ENCODE assay signal across 8 mouse cellular contexts in the genomic region with DNA sequence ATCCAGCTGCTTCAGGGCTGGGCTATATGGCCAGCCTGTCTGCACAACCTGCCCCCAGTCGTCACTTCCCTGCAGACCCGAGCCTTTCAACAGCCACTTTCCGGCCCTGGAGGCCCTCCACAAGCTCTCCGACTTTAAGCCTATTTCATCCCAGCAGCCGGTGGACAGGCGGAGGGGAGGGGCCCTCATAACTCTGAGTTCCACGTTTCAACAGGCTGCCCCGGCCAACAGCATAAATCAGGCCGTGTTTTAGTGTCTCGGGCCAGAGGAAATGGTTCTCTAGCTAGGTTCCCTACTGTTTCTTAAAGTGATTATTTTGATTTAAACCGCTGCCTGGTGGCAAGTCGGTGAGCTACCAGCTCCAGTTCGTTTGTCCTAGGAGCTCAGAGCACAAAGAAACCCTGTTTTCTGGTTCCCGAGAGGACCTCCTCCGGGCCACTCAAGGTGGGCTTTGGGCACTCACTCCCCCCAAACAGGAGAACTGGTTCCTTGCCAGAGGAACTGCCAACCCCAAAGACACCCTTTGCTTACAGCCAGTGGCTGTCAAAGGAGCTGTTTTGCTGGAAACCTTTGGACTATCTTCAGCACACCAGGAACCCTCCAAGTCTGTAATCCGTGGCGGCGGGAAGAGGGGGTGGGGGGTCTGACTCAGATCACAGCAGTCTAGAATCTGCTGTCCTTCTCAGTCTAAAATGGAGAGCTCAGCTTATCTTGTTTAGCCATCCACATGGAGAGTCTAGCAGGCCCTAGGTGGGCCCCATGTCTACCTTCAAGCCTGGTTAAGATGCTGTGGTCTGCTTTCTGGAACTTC.
DNase-seq lines count a peak whose midpoint lies in the region; ATAC-seq and TF ChIP-seq lines count a peak whose summit lies in the region.

No protein-coding gene starts in this region.

- peaks cover 72% of the 10 kb centered on the region for H3K4me1 ChIP-seq in E14TG2a.4 (replicated peaks; ENCODE audit: low read depth, low read length)
- no peaks in the 10 kb centered on the region for H3K4me1 ChIP-seq in hindbrain, embryonic 11.5 days (replicated peaks; ENCODE audit: control insufficient read depth, insufficient read depth, low read length)
- peaks cover 70% of the 10 kb centered on the region for H3K4me1 ChIP-seq in limb, embryonic 11.5 days (ENCODE audit: control insufficient read depth, insufficient read depth, low read length)

- no peak for TF ChIP-seq CTCF in E14TG2a.4 (conservative IDR thresholded peaks at IDR 0.05; ENCODE audit: low read length)
- TF ChIP-seq CTCF in gastrocnemius, adult 2 months (IDR thresholded peaks at IDR 0.05): no peak

- H3K4me3 ChIP-seq in E14TG2a.4 (replicated peaks; ENCODE audit: low read length): peak overlapping the region; percentile 63
- H3K4me3 ChIP-seq in gastrocnemius, adult 2 months: peak overlapping the region; percentile 11; the same call in 1 of the 2 replicates
- H3K4me3 ChIP-seq in hindbrain, embryonic 11.5 days (ENCODE audit: low read depth, low read length): no peak overlapping the region
- H3K4me3 ChIP-seq in limb, embryonic 11.5 days (ENCODE audit: low read depth, low read length): no peak overlapping the region

- no peaks in the 10 kb centered on the region for H3K36me3 ChIP-seq in E14TG2a.4 (ENCODE audit: insufficient read depth, low read length)
- no peaks in the 10 kb centered on the region for H3K36me3 ChIP-seq in hindbrain, embryonic 11.5 days (ENCODE audit: control insufficient read depth, insufficient read depth, low read length)
- no peaks in the 10 kb centered on the region for H3K36me3 ChIP-seq in limb, embryonic 11.5 days (ENCODE audit: control insufficient read depth, insufficient read depth, low read length)

- no peak overlapping the region for H3K4me2 ChIP-seq in hindbrain, embryonic 11.5 days (replicated peaks; ENCODE audit: low read depth, low read length)
- H3K4me2 ChIP-seq in limb, embryonic 11.5 days (ENCODE audit: low read depth, severe bottlenecking): no peak overlapping the region

- no peak overlapping the region for H3K9ac ChIP-seq in hindbrain, embryonic 11.5 days (ENCODE audit: low read depth, low read length)
- 0 out of 2 replicates have a peak overlapping the region, but pooled peaks have one; percentile 13 for H3K9ac ChIP-seq in limb, embryonic 11.5 days (ENCODE audit: low read length)

- H3K27ac ChIP-seq in gastrocnemius, adult 2 months: peak overlapping the region; percentile 46; the same call in 1 of the 2 replicates
- H3K27ac ChIP-seq in hindbrain, embryonic 11.5 days (ENCODE audit: low read depth, low read length): no peak overlapping the region
- H3K27ac ChIP-seq in limb, embryonic 11.5 days (replicated peaks; ENCODE audit: low read depth, low read length): peak overlapping the region; percentile 96

- WGBS in hindbrain, embryonic 11.5 days: 35% methylated on average over 18 of the region's 18 CpGs
- 2% methylated on average over 18 of the region's 18 CpGs for WGBS in limb, embryonic 11.5 days

- H3K9me3 ChIP-seq in E14TG2a.4 (ENCODE audit: low read length): no peaks in the 10 kb centered on the region
- H3K9me3 ChIP-seq in hindbrain, embryonic 11.5 days (ENCODE audit: control insufficient read depth, low read length): no peaks in the 10 kb centered on the region
- H3K9me3 ChIP-seq in limb, embryonic 11.5 days (ENCODE audit: control insufficient read depth, low read length): no peaks in the 10 kb centered on the region

- ATAC-seq in hindbrain, embryonic 11.5 days (ENCODE audit: low FRiP score): no peak
- peak; percentile 86 for ATAC-seq in limb, embryonic 11.5 days (ENCODE audit: insufficient number of reproducible peaks, low FRiP score, low TSS enrichment, low read depth)

- peak; percentile 32 for DNase-seq in adrenal gland, postnatal 25 days
- DNase-seq in gastrocnemius, adult 2 months: peak; percentile 66
- peak; percentile 43 for DNase-seq in hindbrain, embryonic 11.5 days (ENCODE audit: low spot score)
- peak; percentile 92 for DNase-seq in limb, embryonic 11.5 days (ENCODE audit: low spot score)
- DNase-seq in retina, postnatal 1 day: peak; percentile 67
- no peak for DNase-seq in MN1 (ENCODE audit: low spot score)
- DNase-seq in layer of hippocampus, adult 9-11 months: no peak

- intact Hi-C loops in gastrocnemius, adult 2 months (cut with DNase I): no loop called here

- peaks cover 11% of the 10 kb centered on the region; the same call in 1 of the 2 replicates for H3K27me3 ChIP-seq in E14TG2a.4 (ENCODE audit: insufficient read depth, low read length)
- no peaks in the 10 kb centered on the region for H3K27me3 ChIP-seq in hindbrain, embryonic 11.5 days (ENCODE audit: control insufficient read depth, insufficient read depth, low read length)
- H3K27me3 ChIP-seq in limb, embryonic 11.5 days (ENCODE audit: control insufficient read depth, insufficient read depth, low read length): no peaks in the 10 kb centered on the region

Comparison
In these comparisons a context has a peak if more than half of its experiments do, and no peak if none do; other contexts are left out.
1. H3K4me3 ChIP-seq: peak in E14TG2a.4 (single experiment) and gastrocnemius, adult 2 months (single experiment); none in hindbrain, embryonic 11.5 days (single experiment) and limb, embryonic 11.5 days (single experiment).
2. DNase-seq: peak in adrenal gland, postnatal 25 days (single experiment), gastrocnemius, adult 2 months (single experiment), hindbrain, embryonic 11.5 days (single experiment), limb, embryonic 11.5 days (single experiment) and retina, postnatal 1 day (single experiment); none in MN1 (single experiment) and layer of hippocampus, adult 9-11 months (single experiment).